Mouse (Mus musculus) stomach, postnatal 0 days (tissue): ENCODE results near the gene Necab2.

Source experiments
- CTCF ChIP-seq: IDR thresholded peaks from 2 replicates; pipeline ENCODE4 v1.5.1; 2016; ENCODE audit warnings: antibody characterized with exemption, low read depth, mild to moderate bottlenecking, moderate library complexity
- EP300 ChIP-seq: optimal IDR thresholded peaks from 2 replicates; pipeline ENCODE3; 2016; ENCODE audit warnings: antibody characterized with exemption

DNA sequence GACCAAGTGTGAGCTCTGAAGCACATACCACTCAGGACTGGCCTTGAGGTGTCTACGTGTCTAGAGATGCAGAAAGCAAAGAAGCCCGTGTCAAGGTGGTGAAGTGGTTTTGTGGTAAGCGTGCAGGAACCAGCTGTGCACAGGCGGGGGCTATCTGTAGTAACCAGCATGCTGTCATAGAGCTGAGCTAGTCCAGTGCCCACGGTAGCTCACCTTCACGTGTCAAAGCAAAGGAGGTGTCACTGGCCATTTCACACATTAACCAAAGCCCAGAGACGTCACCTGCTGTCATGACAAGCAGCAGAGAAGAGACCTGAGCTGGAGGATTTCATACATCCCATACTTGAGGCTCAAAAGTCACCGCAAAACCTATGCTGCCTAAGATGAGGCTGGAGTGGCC is 59.6 kb downstream of the Necab2 start:
- TF ChIP-seq EP300 (no peak), CTCF (no peak)
